Mouse (Mus musculus) kidney, postnatal 4 days (tissue): ENCODE measurements around the gene Taf12.
"Not testable (repeated sequence)": the region's sequence is repeated elsewhere in the genome, so short reads cannot be mapped to it uniquely, and the experiment has no call there.

Experiments
- DNase-seq, 2 experiments: peaks; one replicate each; pipeline ENCODE4 v3.0.0; 2021; ENCODE audit warnings: mixed read lengths in 2 of 2

The Taf12 gene

DNA sequence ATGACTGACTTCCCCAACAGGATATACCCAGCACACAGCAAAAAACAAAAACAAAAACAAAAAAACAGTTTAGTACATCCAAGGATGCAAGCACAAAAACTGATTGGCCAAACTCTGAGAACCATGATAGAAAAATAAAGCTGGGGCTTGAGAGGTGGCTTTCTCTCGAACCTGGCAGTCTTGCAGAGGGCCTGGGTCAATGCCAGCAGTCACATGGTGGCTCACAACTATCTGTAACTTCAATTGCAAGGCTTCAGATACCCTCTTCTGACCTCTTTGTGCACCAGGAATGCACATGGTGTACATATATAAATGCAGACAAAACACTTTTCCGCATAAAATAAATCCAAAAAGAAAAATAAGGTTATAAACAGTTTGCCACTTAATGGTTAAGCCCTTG is 1.0 kb upstream of the Taf12 start:
- peak in 1 of 2 experiments; percentile 26 for DNase-seq

DNA sequence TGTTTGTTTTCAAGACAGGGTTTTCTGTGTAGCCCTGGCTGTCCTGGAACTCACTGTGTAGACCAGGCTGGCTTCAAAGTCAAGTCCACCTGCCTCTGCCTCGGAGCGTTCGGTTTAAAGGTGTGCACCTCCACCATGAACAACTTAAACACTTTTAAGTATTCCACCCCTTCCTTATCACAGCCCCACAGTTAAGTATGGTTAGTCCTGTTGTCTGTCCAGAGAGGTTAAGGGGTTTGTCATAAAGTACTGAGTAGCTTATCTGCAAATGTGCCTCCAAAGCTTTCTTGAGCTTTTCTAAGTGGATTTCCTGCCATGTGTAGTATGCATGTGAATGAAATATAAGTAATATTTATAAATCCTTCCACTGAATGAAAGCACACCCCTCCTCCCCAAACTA is 1.8 kb downstream of the Taf12 start:
- no peak for DNase-seq

DNA sequence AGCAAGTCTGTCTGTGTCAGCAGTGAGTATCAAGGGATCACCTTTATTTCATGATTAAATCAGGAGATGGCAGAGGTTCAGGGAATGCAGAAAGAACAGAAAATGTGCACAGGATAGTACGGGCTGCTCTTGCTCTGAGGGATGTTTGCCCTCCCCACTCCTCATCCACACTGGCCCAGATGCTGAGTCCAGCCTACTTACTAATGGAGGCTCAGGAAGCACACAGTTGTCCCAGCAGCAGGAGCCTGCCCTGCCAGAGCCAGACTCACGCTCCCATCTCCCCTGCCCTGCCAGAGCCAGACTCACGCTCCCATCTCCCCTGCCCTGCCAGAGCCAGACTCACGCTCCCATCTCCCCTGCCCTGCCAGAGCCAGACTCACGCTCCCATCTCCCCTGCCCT is 14.7 kb downstream of the Taf12 start:
- DNase-seq = not testable (repeated sequence)

DNA sequence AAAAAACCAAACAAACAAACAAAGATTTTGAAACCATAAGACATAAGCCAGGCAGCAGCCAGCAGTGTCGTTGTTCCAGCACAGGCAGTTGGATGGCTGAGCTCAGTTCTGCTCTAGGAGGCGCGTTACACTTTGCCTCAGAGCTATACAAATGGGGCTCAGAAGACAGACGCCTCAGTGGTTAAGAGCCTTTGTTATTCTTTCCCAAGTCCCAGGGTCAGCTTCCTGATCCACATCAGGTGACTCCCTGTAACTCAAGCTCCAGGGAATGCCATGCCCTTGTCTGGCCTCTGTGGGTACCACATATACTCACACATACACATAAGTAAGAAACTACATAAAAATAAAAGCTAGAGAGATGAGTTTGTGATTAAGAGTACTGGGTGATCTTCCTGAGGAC is 16.9 kb downstream of the Taf12 start:
- no peak for DNase-seq

DNA sequence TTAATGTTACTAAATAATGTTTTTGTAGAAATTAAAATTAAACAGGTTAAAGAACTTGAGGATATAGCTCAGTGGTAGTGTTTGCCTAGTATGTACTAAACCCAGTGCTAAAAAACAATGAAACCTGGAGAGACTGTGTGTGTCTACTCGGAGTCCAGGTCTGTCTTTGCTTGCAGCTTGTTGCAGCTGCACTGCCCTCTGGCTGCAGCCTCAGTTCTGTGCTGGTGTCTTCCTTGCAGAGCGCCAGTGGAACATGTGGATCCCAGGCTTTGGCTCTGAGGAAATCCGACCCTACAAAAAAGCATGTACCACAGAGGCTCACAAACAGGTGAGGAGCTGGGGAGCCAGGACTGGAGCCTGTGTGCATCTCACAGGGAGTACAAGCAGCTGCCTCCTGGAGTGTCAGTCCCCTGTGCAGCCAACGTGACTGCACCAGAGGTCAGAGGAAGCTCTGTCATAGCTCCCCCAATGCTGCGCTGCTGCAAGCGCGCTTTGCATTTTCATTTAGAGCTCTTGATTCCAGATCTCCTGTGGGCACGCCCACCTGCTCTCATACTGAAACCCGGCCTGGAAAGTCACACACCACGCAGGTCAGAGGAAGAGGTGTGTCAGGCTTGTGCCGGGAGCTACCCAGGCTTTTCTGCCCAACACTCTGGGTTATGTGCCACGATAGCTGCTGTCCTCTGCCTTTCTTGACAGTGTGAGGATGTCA is 17.6 kb downstream of the Taf12 start:
- DNase-seq = no peak

DNA sequence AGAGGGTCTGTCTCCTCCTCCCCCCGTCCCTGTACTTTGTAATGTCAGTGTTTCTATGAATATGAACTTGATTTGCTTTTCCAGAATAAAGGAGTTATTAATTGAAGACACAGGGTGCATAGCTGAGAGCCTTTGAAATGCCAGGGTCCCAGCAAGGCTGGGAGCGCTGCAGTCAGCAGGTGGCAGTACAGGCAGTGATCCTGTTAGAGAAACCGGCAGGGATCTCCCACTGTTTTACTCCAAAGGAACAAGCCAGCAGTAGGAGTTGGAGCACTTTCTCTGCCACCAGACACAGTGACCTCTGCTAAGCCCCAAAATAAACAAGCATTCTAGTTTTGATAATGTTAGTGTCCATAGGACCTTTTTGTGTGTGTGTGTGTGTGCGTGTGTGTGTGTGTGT is 18.8 kb downstream of the Taf12 start:
- DNase-seq = peak; percentile 80 to 81

DNA sequence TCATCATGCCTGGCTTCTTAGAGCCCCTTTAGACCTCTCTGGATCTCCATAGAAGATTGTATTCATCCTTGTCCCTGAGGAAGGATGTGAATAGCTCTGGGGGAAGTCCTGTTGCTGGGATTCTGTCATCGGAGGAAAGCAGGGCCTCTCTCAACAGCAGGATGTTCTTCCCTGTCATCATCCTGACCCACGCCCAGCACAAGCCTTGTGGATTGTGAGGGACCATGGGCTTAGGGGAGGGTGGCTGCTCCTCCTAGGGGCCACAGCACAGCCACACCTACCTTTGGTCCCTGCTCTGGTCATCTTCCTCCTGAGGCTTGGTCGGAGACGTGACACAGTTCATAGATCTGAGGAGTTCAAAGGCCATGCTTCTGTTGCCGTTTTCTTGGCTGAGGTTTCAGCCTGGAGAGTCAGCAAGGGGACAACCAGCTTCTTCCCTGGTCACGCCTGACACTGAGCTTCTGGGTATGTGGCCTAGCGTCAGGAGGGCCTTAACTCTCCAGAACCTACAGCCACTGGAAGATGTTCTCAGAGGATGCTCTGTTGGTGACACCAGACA is 19.6 kb downstream of the Taf12 start:
- DNase-seq = no peak

DNA sequence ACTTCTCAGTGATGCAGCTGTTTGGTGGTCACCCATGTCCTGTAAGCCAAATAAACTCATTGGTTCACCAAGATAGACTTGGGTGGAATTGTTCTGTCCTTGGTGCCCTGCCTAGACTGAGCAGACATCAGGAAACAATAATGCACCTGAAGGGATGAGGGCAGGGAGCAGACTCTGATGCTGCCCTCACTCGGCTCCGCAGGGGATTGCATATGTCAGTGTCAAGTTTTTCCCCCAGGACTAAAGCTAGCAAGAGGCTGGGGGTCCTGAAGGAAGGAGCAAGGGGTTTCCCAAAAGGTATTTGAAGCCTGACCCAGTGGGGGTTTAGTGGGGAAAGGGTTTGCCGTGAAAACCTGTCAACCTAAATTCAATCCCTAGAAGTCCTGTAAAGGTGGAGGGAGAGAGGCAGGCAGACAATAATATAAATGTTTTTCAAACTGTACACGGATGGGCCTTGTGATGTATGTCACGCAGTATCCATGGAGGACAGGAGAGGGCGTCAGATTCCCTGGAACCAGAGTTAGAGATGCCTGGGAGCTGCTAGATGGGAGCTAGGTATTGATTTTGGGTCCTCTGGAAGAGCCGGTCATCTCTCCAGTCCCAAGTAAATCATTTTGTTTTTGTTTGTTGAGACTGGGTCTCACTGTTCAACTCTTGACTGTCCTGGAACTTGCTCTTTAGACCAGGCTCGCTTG is 21.7 kb downstream of the Taf12 start:
- no peak for DNase-seq

DNA sequence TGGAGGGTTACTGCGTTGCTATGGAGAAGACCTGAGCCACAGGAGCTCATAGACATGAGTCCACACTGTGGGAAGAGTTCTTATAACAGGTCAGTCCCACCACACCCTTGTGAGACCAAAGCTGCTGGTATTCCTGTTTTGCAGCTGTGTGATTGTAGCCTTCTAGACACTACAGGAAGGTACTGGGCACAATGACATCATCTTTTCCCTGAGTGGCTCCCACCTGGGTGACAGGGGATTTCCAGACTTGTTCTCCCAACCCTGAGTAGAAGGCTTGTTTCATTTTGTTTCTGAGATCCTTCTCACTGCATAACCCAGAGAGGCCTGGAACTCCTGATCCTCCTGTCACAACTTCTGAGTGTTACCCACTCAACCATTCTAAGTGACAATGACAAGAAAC is 25.7 kb downstream of the Taf12 start:
- no peak for DNase-seq

DNA sequence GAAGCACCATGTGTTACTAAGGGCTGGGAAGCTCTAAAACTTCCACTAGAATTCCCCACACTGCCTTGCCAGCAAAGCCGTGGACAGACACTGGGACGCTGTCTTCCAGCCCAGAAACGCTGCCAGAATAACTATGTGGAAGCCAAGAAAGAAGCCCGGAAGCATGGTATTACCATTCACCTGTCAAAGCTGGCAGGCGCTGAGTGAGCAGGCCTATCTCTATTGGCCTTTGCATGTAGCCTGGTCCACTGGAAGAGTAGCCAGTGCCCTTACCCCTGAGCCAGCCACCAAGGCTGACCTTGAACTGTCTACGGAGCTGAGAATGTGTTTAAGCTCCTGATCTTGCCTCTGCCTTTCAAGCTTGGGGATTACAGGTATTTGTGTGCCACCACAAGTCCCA is 27.3 kb downstream of the Taf12 start:
- no peak for DNase-seq

DNA sequence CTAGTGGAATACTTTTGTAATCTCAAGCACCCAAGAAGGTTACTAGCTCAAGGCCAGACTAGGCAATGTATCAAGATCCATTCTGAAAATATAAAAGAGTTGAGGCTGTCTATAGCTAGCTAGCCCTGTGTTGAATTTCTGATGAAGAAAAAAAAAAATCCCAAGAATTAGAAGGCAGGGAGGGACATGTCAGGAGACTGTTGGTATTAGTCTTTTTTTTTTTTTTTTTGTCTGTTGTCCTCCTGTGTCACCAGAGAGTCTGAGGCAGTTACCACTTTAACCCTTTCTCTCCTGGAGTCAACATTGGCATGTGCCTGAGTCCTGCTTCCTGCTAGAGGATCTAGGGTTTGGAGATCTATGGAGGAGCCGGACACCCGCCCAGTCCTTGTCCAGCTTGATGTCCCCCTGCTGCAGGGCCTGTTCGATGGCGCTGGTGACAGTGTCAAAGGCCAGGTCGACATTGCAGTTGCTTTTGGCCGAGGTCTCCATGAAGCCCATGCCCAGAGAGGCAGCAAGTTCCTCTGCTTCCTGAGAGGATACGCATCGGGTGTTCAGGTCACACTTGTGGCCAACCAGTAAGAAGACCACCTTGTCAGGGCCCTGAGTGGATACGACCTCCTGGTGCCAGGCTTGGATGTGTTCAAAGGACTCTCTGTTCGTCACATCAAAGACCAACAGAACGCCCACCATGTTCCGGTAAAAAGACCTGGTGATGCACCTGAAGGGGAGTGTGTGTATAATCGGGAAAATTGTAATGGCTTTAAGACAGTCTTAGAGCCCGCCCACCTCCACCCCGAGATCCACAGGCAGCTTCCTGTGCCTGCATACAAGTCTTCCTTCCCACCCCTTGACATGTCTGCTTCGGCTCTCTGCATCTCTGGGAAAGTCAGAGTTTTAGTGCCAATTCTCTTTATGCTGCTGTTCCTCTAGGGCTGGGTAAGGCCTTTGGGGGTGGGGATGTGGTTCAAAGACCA is 28.1 kb downstream of the Taf12 start:
- DNase-seq = no peak

DNA sequence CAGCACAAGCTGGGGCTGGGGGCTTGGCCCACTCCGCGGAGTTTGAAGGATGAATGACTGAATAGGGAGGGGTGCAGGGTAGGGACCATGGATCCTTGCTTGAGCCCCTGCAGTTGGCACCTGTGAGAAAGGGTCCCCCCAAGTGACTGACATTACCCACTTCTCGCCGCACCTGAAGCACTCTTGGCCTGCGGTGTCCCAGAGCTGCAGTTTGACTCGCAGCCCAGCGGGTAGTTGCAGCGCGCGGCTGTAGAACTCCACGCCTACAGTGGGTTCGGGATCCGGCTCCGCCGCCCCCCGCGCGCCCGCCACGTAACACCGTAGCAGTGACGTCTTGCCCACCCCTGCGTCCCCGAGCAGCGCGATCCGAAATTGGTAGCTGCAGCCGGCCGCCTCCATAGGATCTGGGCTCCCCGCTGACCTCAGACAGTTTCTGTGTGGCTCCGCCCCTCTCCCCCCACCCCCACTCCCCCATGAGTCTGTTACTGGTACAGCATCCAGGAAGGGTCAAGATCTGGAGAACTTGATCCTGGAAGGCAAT is 28.8 kb downstream of the Taf12 start, which contains the start of gene Rab42:
Gene Rab42, minus strand, starts transcription at position 447 of the 541 bp plus-strand sequence.
- DNase-seq = peak; percentile 69 to 79

DNA sequence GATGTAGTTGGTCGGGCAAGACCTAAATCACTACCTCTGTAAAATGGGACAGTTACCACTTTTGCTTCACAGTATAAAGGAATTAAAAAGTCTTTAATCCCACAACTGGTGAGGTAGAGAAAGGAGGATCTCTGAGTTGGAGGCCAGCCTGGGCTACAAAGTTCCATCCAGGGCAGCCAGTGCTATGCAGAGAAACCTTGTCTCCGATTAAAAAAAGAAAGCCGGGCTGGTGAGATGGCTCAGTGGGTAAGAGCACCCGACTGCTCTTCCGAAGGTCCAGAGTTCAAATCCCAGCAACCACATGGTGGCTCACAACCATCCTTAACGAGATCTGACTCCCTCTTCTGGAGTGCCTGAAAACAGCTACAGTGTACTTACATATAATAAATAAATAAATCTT is 29.3 kb downstream of the Taf12 start:
- not testable (repeated sequence) for DNase-seq

DNA sequence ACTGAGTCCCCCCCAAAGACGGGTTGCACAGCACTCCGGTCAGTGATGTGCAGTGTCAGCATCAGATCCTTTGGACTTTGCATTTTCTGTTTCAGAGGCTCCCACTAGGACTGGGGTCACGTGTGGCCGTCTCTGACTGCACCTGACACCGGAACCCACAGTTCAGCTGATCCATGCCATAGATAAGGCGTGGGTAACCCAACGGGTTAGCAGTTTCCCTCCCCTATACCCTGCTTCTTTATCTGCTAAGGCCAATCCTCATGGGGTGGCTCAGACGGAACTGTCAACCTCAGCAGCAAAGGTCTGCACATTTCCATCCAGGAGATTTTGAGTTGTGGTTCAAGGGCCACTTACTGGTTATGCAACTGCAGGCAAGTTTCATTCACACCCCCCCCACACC is 31.1 kb downstream of the Taf12 start:
- DNase-seq = no peak

DNA sequence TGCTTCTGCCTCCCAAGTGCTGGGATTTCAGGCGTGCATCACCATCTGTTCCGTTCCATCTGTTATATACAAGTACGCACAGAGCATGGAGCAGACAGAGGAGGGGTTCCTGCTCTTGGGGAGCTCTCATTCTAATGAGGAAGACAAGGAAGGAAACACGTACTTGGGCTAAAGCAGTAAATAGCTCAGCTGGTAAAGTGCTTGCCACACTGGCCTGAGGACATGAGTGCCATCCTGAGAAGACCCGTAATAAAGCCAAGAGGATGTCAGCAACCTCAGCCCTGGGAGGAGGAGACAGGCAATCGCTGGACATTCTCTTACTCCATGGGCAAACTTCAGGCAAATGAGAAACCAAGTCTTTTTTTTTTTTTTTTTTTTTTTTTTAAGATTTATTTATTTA is 31.8 kb downstream of the Taf12 start:
- no peak for DNase-seq

DNA sequence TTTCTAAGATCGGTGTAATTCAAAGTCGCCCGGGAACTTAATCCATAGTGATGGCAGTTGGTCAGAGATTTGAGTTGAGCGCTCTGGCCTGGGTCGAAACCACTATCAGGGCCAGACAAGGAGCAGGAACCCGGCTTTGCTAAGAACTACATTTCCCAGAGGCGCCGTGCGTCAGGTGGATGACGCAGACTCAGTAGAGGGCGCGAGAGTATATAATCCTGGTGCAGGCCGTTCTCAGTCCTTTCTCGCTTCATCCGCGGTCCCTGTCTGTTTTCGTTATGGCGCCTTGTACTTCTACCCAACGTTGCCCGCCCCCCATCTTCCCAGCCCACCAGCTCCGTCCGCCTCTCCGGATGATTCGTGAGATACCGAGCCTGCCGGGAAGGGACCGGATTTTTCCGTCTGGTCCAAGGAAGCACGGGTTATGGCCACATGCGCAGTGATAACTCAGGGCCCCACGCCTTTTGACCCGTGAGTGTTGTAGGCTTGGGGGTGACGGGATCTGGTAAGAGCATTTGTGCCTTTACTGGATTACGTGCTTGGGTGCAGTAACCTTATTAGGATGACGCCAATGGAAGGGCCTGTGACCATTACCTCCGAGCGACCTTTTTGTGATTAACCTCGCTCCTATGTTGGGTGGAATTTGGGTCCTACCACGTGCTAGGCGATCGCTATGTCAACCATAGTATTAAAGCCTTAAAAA is 34.4 kb downstream of the Taf12 start:
- peak; percentile 90 to 94 for DNase-seq

DNA sequence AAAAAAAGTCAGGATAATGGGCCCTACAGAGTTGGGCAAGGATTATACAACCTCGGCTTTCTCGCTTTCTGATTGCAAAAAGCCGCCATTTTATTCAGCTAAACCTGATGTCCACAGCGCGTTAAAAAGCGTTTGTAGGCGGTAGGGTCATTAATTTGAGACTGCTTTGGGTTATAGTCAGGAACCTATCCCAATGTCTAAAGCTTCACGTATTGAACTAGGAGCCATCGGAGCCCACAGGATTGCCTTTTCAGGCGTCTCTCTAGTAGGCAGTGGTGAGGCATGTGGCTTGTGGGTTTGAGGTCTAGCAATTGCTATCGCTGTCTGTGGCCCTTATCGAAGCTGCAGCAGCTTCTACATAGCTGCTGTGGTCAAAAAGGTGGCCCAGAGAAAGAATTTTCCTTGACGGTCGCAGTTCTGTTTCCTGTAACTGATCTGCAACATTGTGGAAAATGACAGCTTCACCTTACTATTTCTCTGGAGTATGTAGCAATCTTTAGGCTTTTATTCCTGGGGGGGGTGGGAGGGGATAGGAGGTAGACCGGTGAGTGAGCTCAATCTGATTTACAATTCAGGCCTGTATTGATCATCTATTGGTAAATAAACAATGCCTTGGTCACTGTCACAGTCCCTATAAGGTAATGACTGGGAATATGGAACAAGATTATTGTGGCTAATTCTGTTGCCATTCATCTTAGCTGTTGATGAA is 35.1 kb downstream of the Taf12 start:
- DNase-seq = no peak

DNA sequence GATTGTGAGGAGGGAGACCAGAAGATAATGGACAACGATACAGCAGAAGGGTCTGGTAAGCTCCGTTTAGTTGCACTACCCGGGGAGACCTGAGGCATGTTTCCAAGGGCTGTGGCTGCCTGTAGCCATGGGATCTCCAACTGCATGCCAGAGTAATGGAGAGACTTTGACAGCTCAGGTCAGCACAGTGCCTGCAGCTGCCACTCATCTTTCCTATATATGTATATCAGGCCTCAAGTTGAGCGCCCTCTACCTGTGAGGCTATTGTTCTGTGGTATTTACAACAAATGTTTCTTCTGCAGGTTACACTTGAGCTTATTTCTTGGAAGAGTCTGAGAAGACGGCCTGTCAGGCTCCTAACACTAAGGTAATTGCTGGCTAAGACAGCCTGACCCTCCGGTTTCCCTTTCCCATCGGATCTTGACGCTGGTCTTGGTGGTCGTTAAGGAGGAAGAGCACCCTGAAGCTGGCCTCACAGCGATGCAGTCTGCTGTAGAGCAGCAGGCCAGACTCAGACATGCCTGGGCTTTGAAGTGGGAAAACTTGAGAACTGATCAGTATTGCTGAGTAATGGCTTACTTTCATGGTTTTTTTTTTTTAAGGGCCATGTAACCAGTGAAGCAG is 35.8 kb downstream of the Taf12 start:
- peak; percentile 39 to 58 for DNase-seq

DNA sequence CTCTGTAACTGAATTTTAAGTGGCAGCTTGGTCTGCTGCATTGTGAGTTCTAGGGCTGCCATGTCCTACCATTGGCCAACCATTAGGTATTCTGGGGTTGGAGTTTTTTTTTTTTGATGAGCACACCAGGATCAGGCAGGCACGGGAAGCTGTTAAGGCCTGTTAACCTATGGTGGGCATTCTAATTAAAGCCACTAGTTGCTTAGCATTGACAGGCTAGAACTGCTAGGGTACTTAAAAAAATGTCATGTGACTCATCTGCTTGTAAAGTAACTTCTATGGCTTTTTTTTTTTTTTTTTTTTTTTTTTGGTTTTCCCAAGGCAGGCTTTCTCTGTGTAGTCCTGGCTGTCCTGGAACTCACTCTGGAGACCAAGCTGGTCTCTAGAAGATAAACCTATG is 37.0 kb downstream of the Taf12 start:
- no peak for DNase-seq

DNA sequence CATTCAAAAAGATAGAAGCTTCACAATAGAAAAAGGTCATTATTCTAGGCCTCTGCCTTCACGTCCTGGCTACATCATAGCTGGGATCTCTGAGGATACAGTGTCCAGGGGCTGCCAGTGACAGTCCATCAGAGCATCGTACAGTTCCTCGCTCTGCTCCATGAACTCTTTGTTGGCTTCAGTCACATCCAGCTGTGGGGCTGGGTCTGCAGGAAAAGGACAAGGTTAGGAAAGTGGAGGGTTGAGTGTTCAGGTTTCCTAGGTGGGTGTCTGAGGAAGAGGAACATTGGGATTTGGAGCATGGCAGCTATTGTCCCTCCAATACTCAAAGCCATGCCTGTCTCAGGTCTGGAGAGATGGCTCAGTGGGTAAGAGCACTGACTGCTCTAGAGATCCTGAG is 37.6 kb downstream of the Taf12 start:
- no peak for DNase-seq

DNA sequence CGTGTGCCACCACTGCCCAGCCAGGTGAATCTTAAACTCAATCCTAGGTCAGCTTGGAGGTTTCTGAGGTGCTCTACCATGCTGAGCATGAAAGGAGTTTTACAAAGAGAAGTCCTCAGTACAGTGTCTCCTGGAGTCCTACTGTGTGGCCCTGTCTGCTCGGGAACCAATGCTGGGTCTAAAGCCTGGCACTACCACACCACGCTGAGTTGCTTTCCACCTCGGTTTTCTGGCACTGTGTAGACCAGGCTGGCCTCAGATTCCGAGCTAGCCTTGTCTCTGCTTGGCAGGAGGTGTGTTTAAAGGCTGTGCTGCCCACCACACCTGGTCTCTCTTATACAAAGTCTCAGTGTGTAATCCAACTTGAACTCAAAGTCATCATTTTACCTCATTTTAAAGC is 38.5 kb downstream of the Taf12 start:
- DNase-seq = no peak
